Mouse (Mus musculus) ES-E14 (cell line): ENCODE measurements around the gene Zkscan6. TPM values are rescaled to one million over a fixed set of nuclear protein-coding genes. Genes with fewer than 3 reads are reported as not detected.

Experiments
- DNase-seq: peaks from one replicate; pipeline ENCODE4 v3.0.0-alpha.2; 2013; ENCODE audit warnings: low read depth, low spot score
- H3K27ac ChIP-seq: 2 replicates; pipeline ENCODE4 v1.5.1; 2012; ENCODE audit warnings: low read depth, mild to moderate bottlenecking, low read length, moderate library complexity, mixed read lengths; ENCODE audit not compliant: poor library complexity, insufficient read depth, severe bottlenecking
- H3K36me3 ChIP-seq: 2 replicates; pipeline ENCODE4 v1.6.1; 2012; ENCODE audit warnings: mild to moderate bottlenecking, low read length, moderate library complexity, mixed read lengths; ENCODE audit not compliant: control insufficient read depth, poor library complexity, insufficient read depth, severe bottlenecking
- H3K4me1 ChIP-seq, 2 experiments: fragments of 150-350 bp in 1 of 2; sonication (generic) in 1 of 2; 2 replicates each; pipeline ENCODE4 v1.6.1; 2012; ENCODE audit warnings: low read length in 2 of 2, mild to moderate bottlenecking in 1 of 2, mixed read lengths in 1 of 2; ENCODE audit not compliant: control insufficient read depth in 2 of 2, insufficient read depth in 2 of 2, poor library complexity in 1 of 2
- H3K4me3 ChIP-seq, 2 experiments: fragments of 150-350 bp in 1 of 2; sonication (generic) in 1 of 2; 2 replicates each; pipeline ENCODE4 v1.5.1; 2012; ENCODE audit warnings: low read length in 2 of 2, low read depth in 1 of 2, mild to moderate bottlenecking in 1 of 2, mixed read lengths in 1 of 2; ENCODE audit not compliant: insufficient read depth in 1 of 2, poor library complexity in 1 of 2, severe bottlenecking in 1 of 2
- H3K9ac ChIP-seq: 2 replicates; pipeline ENCODE4 v1.6.1; 2012; ENCODE audit warnings: low read depth, mild to moderate bottlenecking, low read length, mixed read lengths; ENCODE audit not compliant: poor library complexity, insufficient read depth, severe bottlenecking
- H3K9me3 ChIP-seq: fragments of 150-350 bp; sonication (generic); 2 replicates; pipeline ENCODE4 v1.6.1; 2012; ENCODE audit warnings: low read depth, mild to moderate bottlenecking, low read length; ENCODE audit not compliant: control insufficient read depth, insufficient read depth
- CHD2 ChIP-seq: IDR thresholded peaks from 2 replicates; pipeline ENCODE4 v1.6.1; 2014; ENCODE audit warnings: mild to moderate bottlenecking, low read depth, low read length, inconsistent platforms
- HCFC1 ChIP-seq: IDR thresholded peaks from 2 replicates; pipeline ENCODE4 v1.6.1; 2012; ENCODE audit warnings: low read length, inconsistent platforms, borderline replicate concordance; ENCODE audit not compliant: insufficient read depth
- MAFK ChIP-seq: IDR thresholded peaks from 2 replicates; pipeline ENCODE4 v1.6.1; 2014; ENCODE audit warnings: mild to moderate bottlenecking, low read depth, low read length, inconsistent platforms; ENCODE audit not compliant: insufficient read depth
- ZC3H11A ChIP-seq: IDR thresholded peaks from 2 replicates; pipeline ENCODE4 v1.6.1; 2012; ENCODE audit warnings: low read depth, mild to moderate bottlenecking, inconsistent platforms, low read length, borderline replicate concordance
- ZNF384 ChIP-seq: IDR thresholded peaks from 2 replicates; pipeline ENCODE4 v1.6.1; 2012; ENCODE audit warnings: low read depth, low read length, inconsistent platforms
- in situ Hi-C, 2 experiments: fragments of 600-800 bp; cut with MboI; formaldehyde crosslinking; loops; one replicate each; pipeline ENCODE4 v1.15.1; 2025; ENCODE audit warnings: low sequenced_read_pairs in 2 of 2, inconsistent platforms in 1 of 2; ENCODE audit not compliant: unreplicated experiment in 2 of 2
- total RNA-seq: library from RNA; depleted of rRNA; stranded (reverse); fragments of 300-350 nt; gene quantifications from 2 replicates; pipeline ENCODE4 v1.2.3, GENCODE M21; 2012; rRNA removed

Gene Zkscan6
- total RNA-seq, result 6.3 and 6.8 TPM in 2 replicates

DNA sequence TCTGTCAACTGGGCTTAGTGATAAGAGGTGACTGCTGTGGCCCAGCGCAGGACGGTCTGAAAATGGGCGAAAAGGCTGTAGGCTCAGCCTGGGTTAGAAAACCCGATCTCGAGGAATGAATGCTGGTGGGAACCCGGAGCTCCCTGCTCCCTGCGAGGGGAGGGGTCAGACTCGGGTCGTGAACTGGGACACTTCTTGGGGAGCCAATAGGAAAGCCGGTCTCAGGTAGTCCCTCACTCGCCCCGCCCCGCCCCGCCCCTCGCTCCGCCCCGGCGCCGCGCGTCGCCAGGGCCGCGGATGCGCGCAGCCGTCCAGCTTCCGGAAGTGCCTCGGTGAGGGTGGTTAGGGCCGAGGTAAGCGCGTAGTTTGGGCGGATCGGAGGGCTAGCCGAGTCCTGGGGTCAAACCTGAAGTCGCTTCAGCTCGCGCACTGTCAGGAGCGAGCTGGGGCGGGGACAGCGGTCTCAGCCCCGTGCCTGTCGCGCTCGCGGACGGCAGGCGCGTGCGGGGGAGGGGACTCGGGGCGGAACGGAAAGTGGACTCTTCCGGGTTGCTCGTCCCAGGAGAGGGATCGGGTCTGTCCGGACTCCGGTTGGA, at the start of gene Zkscan6:
Zkscan6 (plus strand) TSS at position 267 of the 596 bp plus-strand sequence.
- peak; percentile 91 for DNase-seq
- H3K4me3 ChIP-seq, result peak within 1 kb of the TSS; percentile 90 to 94
- in situ Hi-C loops, result loop anchor here in 1 of 2 experiments (25.0 kb wide), 1 partner anchor 1230 kb away; the partner anchor contains the start of gene Tmem220
- H3K36me3 ChIP-seq, result no peaks in the 10 kb centered on the region
- peaks cover 0 to 2% of the 10 kb centered on the region in 2 experiments; a peak in 1 of 4 replicates for H3K4me1 ChIP-seq
- H3K9me3 ChIP-seq, result no peaks in the 10 kb centered on the region
- H3K9ac ChIP-seq, result peak within 1 kb of the TSS; percentile 94
- TF ChIP-seq HCFC1 (peak; percentile 42; the same call in 1 of the 2 replicates), ZC3H11A (no peak)
- H3K27ac ChIP-seq, result peak within 1 kb of the TSS; percentile 85

DNA sequence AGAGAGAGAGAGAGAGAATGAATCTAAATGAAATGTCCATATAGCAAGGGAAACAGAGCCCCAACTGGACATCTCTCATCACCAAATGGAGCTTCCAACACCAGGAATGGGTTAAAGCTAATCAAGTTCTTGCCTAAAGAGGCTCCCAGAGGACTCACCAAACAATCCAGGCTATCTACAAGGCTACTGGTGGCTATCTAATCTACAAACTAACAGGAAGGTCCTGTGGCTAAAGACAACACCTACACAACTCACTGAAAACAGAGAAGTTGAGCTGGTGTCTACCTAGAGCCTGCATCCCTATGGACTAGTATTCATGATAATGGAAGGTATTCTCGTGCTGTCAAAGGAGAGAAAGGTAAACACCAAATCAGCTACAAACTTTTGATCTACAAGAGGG, 47.6 kb upstream of the Zkscan6 start:
- no peak for DNase-seq
- Histone ChIP-seq H3K27ac (no peak overlapping the region), H3K36me3 (no peaks in the 10 kb centered on the region), H3K4me1 (no peaks in the 10 kb centered on the region), H3K9ac (no peak overlapping the region), H3K4me3 (no peak overlapping the region), H3K9me3 (no peaks in the 10 kb centered on the region)
- in situ Hi-C loops, result no loop called here
- no peak for TF ChIP-seq ZNF384
- TF ChIP-seq ZC3H11A, result no peak
- TF ChIP-seq MAFK, result no peak

- DNase-seq, result no peak
- in situ Hi-C loops, result no loop called here
- Histone ChIP-seq H3K4me1 (no peaks in the 10 kb centered on the region), H3K9ac (no peak overlapping the region), H3K4me3 (no peak overlapping the region), H3K27ac (no peak overlapping the region), H3K9me3 (no peaks in the 10 kb centered on the region), H3K36me3 (no peaks in the 10 kb centered on the region)
- TF ChIP-seq ZNF384 (no peak), CHD2 (no peak), MAFK (no peak), HCFC1 (no peak), ZC3H11A (no peak)
Observed at GRCm38 (mm10) chr11:65760912-65761311, 46.1 kb upstream of the Zkscan6 start.

GRCm38 (mm10) chr11:65768445-65768844, 38.5 kb upstream of the Zkscan6 start:
- TF ChIP-seq HCFC1 (no peak), MAFK (no peak), ZNF384 (no peak), ZC3H11A (no peak), CHD2 (no peak)
- Histone ChIP-seq H3K36me3 (no peaks in the 10 kb centered on the region), H3K27ac (no peak overlapping the region), H3K4me1 (no peaks in the 10 kb centered on the region), H3K9me3 (no peaks in the 10 kb centered on the region), H3K9ac (no peak overlapping the region), H3K4me3 (no peak overlapping the region)
- in situ Hi-C loops, result no loop called here
- DNase-seq, result no peak

- Histone ChIP-seq H3K9ac (no peak overlapping the region), H3K4me3 (no peak overlapping the region), H3K4me1 (peaks cover 0 to 2% of the 10 kb centered on the region in 2 experiments; a peak in 1 of 4 replicates), H3K36me3 (no peaks in the 10 kb centered on the region), H3K9me3 (no peaks in the 10 kb centered on the region), H3K27ac (no peak overlapping the region)
- no peak for DNase-seq
- in situ Hi-C loops, result no loop called here
- TF ChIP-seq HCFC1 (no peak), ZNF384 (no peak), MAFK (no peak)
Observed at GRCm38 (mm10) chr11:65769990-65770389, 37.0 kb upstream of the Zkscan6 start.
